Mouse (Mus musculus) thymus, postnatal 0 days (tissue): ENCODE measurements around the gene Heg1. TPM values are rescaled to one million over a fixed set of nuclear protein-coding genes. Genes with fewer than 3 reads are reported as not detected.

ENCODE experiments used
- DNase-seq: peaks from one replicate; pipeline ENCODE4 v3.0.0-alpha.2; 2015; ENCODE audit warnings: low spot score
- polyA plus RNA-seq: library from polyadenylated mRNA; unstranded; fragments of >200 nt; fragmentation: Nextera tagmentation; extraction: Ambion mirVana; gene quantifications from 2 replicates; pipeline ENCODE4 v1.2.1, GENCODE M21; 2015

Gene Heg1
- polyA plus RNA-seq: 15.3 and 17.1 TPM in 2 replicates

DNA sequence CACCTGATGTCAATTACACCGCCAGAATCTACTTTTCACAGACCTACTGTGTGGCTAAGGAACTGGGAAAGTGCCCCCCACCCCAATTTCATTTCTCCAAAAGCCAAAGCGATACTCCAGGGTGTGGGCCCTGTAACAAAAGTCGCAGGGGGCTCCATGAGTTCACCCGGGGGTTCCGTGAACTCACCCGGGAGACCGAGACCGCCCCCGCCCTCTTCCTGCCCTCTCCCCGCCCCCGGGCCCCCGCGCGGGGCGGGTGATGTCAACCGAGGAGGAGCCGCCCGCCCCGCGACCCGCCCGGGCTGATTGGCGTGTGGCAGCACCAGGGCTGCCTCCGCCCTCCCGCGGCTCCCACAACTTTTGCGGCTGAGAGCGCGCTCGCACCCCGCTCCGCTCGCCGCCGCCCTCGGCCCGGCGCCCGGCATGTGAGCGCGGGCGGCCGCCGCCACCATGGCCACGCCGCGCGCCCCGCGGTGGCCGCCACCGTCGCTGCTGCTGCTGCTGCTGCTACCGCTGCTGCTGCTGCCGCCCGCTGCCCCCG is at the start of gene Heg1:
Gene Heg1, plus strand, starts transcription at position 209 of the 541 bp plus-strand sequence.
- DNase-seq: peak; percentile 89

DNA sequence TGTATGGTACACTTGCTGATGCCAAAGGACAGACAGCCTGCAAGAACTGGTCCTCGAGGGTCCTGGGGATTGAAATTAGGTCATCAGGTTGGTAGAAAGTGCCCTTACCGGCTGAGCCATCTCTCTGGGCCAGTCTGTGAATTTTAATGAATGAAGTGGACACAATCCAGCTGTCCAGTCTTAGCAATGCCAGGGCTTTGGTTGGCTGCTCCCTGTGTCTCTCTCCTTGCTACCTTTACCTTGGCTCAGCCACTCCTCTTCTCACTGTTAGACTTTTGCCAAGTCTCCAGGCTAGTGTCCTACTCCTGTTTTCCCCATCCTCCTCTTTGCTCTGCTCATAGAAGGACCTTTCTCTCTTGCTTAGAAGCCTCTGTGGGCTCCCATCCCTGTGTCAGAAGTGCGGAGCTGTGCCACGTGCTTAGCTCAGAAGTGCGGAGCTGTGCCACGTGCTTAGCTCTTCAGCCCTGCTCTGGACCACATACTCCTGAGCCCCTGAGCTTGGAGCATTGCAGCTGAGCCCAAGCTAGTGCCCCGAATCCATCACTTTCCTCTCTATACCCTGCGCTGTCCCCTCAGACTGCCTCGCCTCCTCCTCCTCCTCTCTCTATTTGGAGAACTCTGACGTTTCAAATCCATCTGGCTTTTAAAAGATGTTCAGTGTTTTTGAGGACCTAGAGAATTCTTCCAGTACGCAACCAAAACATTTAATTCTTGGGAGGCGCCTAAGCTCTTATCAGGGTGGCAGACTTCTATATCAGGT is 48.2 kb upstream of the Heg1 start:
- no peak for DNase-seq

DNA sequence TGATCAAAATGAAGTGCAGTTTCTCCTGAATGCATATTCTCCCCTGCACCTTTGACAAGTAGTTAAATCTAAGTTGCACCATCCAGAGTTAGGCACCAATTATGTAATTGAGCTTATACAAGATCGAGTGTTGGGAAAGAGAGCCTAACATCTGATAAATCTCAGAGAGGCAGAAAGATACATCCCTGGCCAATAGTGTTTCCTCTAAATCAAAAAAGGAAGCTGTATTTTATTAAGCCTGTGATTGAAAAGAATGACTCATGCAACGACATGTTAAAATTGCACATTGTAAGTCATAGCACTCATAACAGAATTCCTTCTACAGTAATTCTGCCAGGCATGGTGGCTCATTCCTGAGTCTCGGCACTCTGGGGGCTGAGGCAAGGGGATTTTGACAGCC is 42.4 kb upstream of the Heg1 start:
- no peak for DNase-seq

DNA sequence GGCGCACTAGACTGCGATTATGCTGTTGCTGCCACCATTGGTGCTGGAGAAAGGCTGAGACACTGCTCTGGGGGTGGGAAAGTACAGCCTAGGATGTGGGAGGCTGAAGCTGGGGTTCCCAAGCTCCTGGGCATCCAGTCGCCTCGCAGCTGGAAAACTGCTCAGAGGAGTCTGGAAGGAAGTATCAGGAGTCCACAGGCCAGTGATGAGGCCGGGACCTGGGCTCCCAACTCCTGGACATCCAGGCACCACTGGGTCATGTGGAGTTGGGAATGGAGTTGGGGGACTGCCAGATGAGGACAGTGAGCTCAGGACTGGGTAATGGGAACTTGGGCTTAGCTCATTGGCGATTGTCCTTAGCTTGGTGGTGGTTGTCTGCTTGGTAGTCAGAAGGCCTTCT is 31.1 kb upstream of the Heg1 start:
- DNase-seq: no peak

DNA sequence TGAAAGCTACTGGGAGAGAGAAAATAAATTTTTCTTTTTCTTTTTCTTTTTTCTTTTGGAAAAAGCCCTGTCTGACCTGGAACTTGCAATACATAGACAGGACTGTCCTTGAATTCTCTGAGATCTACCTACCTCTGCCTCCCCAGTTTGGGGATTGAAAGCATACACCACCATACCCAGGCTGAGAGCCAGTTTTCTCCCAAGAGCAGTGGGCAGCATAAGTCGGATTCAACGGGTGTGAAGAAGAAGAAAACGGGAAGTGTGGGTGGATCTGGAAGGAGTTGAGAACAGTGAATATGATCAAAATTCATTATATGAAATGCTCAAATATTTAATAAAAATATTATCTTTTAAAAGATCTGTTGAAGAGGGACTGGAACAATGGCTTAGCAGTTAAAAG is 28.7 kb upstream of the Heg1 start:
- DNase-seq: no peak

DNA sequence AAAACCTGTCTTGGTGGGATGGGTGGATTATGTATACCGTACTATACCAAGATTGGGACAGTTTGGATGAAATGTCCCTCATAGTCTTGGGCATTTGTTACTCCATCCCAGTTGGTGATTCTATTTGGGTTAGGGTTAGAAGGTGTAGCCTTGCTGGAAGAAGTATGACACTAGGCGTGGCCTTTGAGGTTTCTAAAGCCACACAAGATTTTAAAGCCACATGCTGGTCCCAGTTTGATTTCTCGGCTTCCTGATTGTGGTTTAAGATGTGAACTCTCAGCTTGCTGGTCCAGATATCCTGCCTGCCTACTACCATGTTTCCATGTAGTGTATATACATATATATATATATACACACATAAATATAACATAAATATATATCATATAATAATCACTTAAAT is 27.0 kb upstream of the Heg1 start:
- DNase-seq: no peak

DNA sequence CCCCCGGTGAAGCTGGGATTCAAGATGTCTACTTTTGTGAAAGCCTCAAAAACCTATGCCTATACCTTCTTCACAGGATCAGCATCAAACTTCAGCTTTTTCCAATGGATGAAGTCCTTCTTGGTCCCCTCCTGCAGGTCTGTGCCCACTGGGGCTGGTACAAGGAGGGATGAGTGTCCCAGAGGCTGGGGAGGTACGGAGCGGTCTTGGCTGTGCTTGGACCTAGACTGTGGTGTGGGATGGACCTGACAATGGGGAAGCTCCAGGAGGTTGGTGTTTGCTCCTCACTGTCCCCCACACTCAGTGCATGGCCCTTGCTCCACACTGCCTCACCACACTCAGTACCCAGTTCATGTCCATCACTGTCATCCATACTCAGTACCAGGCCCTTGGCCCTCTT is 26.0 kb upstream of the Heg1 start:
- DNase-seq: no peak

DNA sequence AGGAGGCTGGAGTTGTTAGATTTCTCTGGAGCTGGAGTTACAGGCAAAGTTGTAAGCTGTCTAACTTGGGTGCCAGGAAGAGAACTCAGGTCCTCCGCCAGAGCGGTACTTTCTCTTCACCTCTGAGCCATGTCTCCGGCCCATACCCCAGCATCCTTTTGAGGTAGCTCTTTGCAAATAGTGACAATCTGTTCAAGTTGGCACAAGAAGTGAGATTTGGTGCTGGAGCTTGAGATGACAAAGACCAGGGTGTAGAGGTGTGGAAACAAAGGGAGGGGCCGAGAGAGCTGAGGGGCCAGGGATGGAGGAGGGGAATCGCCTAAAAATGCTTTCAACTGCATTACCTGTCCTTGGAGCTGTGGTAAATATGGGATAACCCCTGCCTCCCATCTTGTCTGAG is 24.6 kb upstream of the Heg1 start:
- no peak for DNase-seq

DNA sequence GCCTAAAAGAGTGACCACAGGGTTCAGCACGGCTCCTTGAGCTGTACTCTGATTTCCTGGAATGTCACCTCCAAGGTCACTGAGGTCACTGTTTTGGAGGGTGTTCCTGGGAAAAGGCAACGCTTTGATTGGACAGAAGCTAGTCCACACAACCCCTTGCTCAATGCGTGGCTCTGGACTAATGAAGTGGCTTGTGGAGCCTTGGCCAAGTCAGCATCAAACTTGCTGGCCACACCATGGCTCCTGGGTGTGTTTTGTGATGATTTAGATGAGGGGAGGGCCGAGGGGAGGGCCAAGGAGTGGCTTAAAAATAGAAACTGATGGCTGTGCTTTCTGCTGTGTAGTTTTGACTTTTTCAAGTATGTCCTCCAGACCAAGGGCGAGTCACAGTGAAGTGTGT is 24.0 kb upstream of the Heg1 start:
- DNase-seq: no peak

DNA sequence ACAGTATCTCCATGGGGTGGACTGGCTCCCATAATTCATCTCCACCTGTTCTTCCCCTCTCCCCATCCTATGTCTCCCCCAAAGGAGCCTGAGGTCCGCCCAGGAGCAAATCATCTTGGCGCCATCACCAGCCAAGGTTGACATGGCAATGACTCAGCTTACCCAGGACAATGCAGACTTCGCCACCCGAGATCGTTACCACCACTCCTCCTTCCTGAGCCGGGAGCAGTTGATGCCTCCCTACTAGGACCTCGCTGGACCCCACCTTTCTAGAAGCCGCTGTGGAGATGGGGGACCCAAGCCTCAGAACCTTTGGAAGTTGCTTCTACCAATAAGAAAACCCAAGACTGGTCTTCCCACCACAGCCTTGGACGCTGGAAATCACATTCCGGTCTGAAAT is 21.3 kb upstream of the Heg1 start:
- DNase-seq: no peak

DNA sequence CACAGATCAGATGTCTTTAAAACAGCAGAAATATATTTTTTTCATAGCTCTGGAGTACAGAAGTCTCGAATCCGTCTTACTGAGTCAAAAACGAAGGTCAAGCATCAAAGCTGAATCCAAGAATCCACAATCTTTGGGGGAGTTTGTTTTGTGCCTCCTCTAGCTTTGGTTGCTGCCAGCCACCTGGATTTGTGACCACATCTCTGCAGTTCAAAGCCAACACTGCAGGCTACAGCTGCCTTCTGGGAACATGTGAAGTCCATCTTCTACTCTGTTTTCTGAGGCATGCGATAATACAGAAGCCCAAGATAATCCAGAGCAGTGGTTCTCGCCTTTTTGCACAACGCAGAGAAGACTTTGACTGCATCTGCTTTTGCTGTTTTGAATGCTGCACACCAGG is 17.9 kb upstream of the Heg1 start:
- DNase-seq: no peak

DNA sequence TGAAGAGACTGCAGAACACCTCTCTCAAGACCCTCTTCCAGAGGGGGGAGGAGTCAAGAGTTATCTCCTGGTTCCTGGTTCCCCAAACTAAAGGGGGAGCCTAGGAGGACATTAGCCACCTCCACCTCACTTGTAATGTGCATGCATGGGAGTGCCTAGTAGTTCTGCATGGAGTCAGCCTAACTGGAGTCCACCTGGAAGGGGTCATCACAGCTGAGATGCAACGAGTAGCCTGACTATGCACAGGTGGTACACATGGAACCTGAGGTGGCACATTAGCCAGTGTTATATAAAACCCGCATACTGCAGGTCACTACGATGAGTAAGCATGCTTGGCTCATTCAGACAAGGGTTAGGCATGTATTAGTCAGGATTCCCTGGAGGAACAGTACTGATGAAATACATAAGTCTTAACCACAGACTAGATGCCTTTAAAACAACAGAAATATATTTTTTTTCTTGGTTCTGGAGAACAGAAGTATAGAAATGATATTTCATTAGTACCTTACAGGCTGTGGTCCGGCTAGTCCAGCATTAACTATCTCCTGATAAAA is 17.1 kb upstream of the Heg1 start:
- DNase-seq: no peak

DNA sequence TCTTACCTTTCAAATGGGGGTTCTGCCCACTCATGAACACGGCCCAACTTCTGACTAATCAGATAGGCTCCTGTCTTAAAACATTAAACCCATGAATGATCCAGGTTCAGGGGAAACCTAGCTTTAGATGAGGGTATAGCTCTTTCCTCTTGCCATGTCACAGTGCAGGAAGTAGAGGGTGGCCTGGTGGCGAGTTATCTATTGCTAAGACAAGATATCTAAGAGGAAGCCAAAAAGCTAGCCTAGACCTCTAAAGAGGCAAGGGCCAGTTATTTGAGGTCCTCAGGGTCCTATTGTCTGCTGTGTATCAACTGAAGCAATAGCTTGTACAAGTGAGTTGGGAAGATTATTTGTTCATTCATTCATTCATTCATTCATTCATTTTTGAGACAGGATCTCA is 15.7 kb upstream of the Heg1 start:
- DNase-seq: no peak

DNA sequence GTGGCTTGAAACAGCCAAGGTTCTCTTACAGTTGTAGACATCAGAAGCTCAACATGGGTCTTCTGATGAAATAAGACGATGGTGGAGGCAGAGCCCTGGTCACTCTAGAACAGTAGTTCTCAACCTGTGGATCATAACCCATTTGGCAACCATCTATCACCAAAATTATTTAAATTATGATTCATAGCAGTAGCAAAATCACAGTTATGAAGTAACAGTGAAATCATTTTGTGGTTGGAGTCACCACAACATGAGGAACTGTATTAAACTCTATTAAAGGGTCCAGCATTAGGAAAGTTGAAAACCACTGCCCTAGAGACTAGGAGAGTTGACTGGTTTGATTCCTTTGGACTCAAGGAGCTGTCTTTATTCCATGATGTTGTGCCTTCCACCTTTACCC is 15.1 kb upstream of the Heg1 start:
- no peak for DNase-seq

DNA sequence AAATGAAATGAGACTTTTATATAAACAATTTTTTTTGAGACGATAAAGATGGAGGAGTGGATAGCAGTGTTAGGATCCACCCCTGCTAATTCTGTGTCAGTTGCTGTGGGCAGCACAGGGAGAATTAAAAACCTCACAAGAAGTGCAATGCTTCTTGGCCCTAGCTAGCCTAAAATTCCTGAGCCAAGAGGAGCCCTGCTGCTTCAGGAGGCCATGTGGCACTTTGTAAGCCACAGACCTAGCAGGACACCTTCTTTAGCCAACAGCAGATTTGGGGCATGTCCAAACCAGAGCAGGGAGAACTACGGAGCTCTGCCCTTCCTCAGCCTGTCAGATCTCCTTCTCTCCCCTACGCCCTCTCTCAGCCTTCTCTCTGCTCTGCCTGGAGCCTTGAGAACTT is 13.8 kb upstream of the Heg1 start:
- DNase-seq: no peak

DNA sequence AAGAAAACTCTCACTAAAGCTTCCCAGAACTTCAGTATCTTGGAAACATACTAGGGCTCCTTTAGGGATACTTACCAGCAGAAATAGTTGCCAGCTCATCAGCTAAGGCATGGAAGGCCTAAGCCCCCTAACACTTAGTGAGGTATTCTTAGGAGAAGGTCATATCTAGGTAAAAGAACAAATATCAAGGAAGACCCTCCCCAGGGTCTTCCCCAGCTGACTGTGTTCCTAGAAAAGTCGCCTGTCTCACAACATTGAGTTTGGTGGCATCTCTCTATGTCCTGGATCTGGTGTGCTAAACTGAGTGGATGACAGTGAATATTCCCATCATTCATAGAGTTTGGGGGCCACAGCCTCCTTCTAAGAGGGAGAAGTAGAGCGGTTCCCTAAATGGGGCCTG is 13.2 kb upstream of the Heg1 start:
- no peak for DNase-seq

DNA sequence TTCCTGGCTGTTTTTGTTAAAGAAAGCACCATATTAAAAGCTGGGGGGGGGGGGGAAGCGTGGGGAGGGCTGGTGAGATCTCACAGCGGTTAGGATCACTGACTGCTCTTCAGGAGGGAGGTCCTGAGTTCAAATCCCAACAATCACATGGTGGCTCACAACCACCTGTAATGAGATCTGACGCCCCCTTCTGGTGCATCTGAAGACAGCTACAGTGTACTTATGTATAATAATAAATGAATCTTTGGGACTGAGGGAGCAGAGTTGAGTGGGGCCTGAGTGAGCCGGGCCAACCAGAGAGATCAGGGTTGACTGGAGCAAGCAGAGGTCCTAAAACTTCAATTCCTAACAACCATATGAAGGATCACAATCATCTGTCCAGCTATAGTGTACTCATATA is 12.0 kb upstream of the Heg1 start:
- no peak for DNase-seq

DNA sequence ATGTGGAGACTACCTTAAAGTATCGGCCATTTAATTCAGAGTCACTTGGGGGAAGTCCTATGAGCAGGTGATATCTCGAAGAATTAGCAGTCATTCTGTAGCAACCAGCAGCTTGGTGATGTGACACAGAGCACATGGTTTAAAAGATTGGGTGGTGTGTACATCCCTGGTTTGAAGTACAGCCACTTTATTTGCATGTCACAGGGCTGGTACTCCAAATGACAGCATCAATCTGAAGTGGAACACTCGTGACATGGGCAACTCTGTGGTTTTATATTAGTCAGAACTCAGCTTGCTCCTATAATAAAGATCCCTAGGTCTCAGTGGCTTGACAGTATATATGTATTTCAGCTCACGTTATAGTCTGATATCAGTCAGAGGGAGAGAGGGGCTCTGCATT is 11.5 kb upstream of the Heg1 start:
- DNase-seq: no peak

DNA sequence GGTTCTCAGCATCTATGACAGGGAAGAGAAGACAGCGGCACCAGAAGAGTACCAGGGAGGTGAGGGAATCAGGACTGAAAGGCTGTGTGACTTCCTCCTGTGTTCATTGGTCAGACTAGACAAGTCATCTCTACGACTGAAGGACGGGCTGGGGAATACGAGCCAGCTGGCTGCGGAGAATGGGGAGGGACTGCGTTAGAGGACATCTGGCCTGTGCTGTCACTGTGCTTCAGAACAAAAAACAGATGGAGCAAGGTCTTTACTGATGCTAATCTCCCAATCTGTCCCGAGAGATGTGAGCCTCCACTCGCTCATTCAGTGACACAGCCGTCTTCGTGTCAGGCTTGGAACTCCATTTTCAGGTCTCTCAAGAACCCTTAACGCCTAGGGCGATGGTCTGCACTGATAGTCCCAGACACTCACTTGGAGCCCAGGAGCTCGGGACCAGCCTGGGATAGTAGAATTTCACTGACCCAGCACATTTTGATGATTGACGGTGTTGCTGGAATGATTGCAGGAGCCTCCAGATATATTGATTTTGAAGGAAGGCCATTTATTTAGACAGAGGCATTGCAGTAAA is 10.6 kb upstream of the Heg1 start:
- DNase-seq: no peak

DNA sequence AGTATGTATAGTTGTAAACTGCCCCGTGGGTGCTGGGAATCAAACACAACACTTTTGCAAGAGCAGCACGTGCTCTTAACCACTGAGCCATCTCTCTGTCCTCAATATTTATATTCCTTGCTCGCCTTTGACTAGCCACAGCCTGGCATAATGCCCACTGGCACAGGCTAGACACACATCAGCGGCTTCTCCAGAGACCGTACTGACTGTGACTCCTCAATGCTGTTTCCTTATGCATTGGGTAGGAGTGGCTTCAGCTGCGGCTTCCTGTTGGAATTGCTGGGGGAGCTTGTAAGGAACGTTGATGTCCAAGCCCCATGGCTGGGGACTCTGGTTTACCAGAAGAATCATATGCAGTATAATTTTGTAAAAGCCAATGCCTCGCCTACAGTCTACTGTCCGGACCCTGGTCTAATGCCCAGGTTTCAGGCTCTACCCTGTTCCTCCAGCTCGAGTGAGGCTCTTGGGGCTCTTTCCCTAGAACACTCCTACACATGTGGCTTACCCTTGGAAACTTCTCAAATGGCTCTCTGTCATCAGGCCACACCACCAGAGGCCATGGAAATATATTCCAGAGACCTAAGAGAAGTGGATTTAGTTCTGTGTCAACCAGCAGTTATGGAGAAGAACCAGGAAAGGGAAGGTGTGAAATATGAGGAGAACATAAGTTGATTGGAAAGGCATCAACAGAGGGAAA is 8.9 kb upstream of the Heg1 start:
- no peak for DNase-seq

DNA sequence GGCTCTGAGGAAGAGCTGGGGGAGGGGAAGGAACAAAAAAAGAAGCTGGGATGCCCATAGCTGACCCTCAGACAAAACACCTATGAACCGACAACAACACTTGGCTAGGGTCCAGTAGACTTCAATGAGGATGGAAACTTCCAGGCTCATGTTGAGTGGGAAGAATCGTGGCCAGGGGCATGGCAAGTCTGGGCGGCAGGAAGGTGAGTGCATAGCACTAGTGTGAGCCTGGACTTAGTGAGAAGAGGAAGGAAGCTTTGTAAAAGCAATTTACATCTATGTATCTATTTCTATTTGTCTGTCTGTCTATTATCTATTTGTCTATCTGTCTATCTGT is 8.4 kb upstream of the Heg1 start:
- DNase-seq: no peak
